Mouse (Mus musculus): Measurements from ENCODE around the gene Krtap19-4. TPM values are rescaled to one million over a fixed set of nuclear protein-coding genes. Genes with fewer than 3 reads are reported as not detected.
A peak's percentile ranks its signal among the peaks of the same experiment; 100 is the strongest.

Gene Krtap19-4
- not detected in 2 replicates for polyA plus RNA-seq (2014; fragmentation: Nextera tagmentation; extraction: Ambion mirVana)

DNA sequence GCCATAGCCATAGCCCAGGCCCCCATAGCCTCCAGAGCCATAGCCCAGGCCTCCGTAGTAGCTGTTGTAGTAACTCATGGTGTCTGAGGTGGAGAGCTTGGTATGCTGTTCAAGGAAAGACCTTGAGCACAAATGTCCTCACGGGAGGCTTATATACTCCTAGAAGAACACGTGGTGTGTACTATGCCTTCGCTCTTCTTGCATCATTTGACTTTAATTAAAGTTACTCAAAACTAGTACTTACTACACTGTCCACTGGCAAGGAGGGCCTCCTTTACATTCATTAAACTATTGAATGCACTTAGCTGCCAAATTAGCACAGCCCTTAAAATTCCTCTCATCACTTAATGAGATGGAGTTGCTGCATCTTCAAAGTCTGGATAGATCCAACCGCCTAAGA lies at the start of gene Krtap19-4:
Krtap19-4 (minus strand) TSS at position 101 of the 400 bp plus-strand sequence.
- no peak within 1 kb of the TSS for H3K4me2 ChIP-seq (ENCODE audit: low read depth, low read length)
- ATAC-seq (ENCODE audit: low read depth), result no peak
- no peaks in the 10 kb centered on the region for H3K4me1 ChIP-seq (ENCODE audit: control insufficient read depth, insufficient read depth, low read length)
- H3K27ac ChIP-seq (ENCODE audit: low read depth, low read length), result no peak within 1 kb of the TSS
- H3K4me3 ChIP-seq (ENCODE audit: low read depth, low read length), result no peak within 1 kb of the TSS
- WGBS, result 92% methylated on average over 5 of the region's 5 CpGs
- H3K9me3 ChIP-seq (ENCODE audit: control insufficient read depth, low read length), result no peaks in the 10 kb centered on the region
- H3K27me3 ChIP-seq (ENCODE audit: control insufficient read depth, insufficient read depth, low read length), result no peaks in the 10 kb centered on the region
- no peak within 1 kb of the TSS for H3K9ac ChIP-seq (replicated peaks; ENCODE audit: low read depth, low read length)
- no peaks in the 10 kb centered on the region for H3K36me3 ChIP-seq (ENCODE audit: control insufficient read depth, insufficient read depth, low read length)

- WGBS, result 96% methylated on average over 3 of the region's 3 CpGs
- Histone ChIP-seq H3K27me3 (ENCODE audit: control insufficient read depth, insufficient read depth, low read length) (no peaks in the 10 kb centered on the region), H3K36me3 (ENCODE audit: control insufficient read depth, insufficient read depth, low read length) (no peaks in the 10 kb centered on the region), H3K4me1 (ENCODE audit: control insufficient read depth, insufficient read depth, low read length) (no peaks in the 10 kb centered on the region), H3K9me3 (ENCODE audit: control insufficient read depth, low read length) (no peaks in the 10 kb centered on the region), H3K4me2 (ENCODE audit: low read depth, low read length) (no peak within 1 kb of the TSS), H3K9ac (replicated peaks; ENCODE audit: low read depth, low read length) (no peak within 1 kb of the TSS), H3K4me3 (ENCODE audit: low read depth, low read length) (no peak within 1 kb of the TSS), H3K27ac (ENCODE audit: low read depth, low read length) (no peak within 1 kb of the TSS)
- no peak for ATAC-seq (ENCODE audit: low read depth)
Observed at GRCm38 (mm10) chr16:88932165-88932564, 47.3 kb upstream of the Krtap19-4 start, which contains the start of gene Krtap19-9b. Krtap19-9b (minus strand) TSS chr16:88932265.

DNA sequence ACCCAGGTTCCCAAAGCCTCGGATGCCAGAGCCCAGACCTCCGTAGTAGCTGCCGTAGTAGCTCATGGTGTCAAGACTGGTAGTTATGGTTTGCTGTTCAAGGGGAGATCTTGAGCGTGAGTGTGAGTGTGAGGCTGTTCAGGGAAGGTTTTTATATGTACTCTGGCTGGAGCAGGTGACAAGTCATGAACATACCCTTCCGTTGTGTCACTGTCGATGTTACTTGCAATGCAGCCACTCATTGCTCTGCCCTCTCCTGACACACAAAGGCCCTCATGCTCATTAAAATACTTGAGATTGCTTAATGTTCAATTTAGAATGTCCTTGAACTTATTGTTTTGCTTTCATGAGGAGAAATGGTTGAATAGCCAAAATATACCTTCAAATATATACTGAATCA lies 11.5 kb upstream of the Krtap19-4 start, which contains the start of gene Krtap19-5:
Krtap19-5 (minus strand) TSS at position 101 of the 400 bp plus-strand sequence.
- H3K4me3 ChIP-seq (ENCODE audit: low read depth, low read length), result no peak within 1 kb of the TSS
- no peak within 1 kb of the TSS for H3K4me2 ChIP-seq (ENCODE audit: low read depth, low read length)
- H3K36me3 ChIP-seq (ENCODE audit: control insufficient read depth, insufficient read depth, low read length), result no peaks in the 10 kb centered on the region
- no peak for ATAC-seq (ENCODE audit: low read depth)
- H3K27ac ChIP-seq (ENCODE audit: low read depth, low read length), result no peak within 1 kb of the TSS
- H3K9me3 ChIP-seq (ENCODE audit: control insufficient read depth, low read length), result no peaks in the 10 kb centered on the region
- H3K4me1 ChIP-seq (ENCODE audit: control insufficient read depth, insufficient read depth, low read length), result no peaks in the 10 kb centered on the region
- WGBS, result 93% methylated on average over 6 of the region's 6 CpGs
- H3K27me3 ChIP-seq (ENCODE audit: control insufficient read depth, insufficient read depth, low read length), result no peaks in the 10 kb centered on the region
- no peak within 1 kb of the TSS for H3K9ac ChIP-seq (replicated peaks; ENCODE audit: low read depth, low read length)

DNA sequence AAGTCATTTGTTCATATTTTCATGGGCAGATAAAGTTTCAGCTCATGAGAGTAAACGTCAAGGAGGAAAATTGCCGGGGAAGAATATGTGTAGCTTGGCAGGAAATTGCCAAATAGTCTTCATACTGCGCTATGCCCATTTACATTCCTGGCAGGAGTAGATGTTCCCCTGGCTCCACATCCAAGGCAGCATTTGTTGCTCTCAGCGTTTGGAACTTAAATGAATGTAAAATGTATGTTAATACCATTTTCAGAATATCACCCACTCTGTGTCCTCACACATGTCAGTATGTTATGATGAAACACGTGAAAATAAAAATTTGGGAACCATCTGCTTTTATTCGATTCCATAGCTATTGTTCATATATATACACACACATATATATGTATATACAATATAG lies 2.0 kb upstream of the Krtap19-4 start:
- H3K4me1 ChIP-seq (ENCODE audit: control insufficient read depth, insufficient read depth, low read length), result no peaks in the 10 kb centered on the region
- no peaks in the 10 kb centered on the region for H3K9me3 ChIP-seq (ENCODE audit: control insufficient read depth, low read length)
- H3K4me2 ChIP-seq (ENCODE audit: low read depth, low read length), result no peak overlapping the region
- H3K27me3 ChIP-seq (ENCODE audit: control insufficient read depth, insufficient read depth, low read length), result no peaks in the 10 kb centered on the region
- no peak overlapping the region for H3K4me3 ChIP-seq (ENCODE audit: low read depth, low read length)
- no peak overlapping the region for H3K9ac ChIP-seq (replicated peaks; ENCODE audit: low read depth, low read length)
- no peak for ATAC-seq (ENCODE audit: low read depth)
- no peak overlapping the region for H3K27ac ChIP-seq (ENCODE audit: low read depth, low read length)
- 89% methylated on average over 6 of the region's 6 CpGs for WGBS
- H3K36me3 ChIP-seq (ENCODE audit: control insufficient read depth, insufficient read depth, low read length), result no peaks in the 10 kb centered on the region

- WGBS, result 87% methylated on average over 2 of the region's 2 CpGs
- H3K9ac ChIP-seq (replicated peaks; ENCODE audit: low read depth, low read length), result no peak within 1 kb of the TSS
- no peaks in the 10 kb centered on the region for H3K27me3 ChIP-seq (ENCODE audit: control insufficient read depth, insufficient read depth, low read length)
- H3K4me2 ChIP-seq (ENCODE audit: low read depth, low read length), result no peak within 1 kb of the TSS
- no peak within 1 kb of the TSS for H3K4me3 ChIP-seq (ENCODE audit: low read depth, low read length)
- no peaks in the 10 kb centered on the region for H3K4me1 ChIP-seq (ENCODE audit: control insufficient read depth, insufficient read depth, low read length)
- no peaks in the 10 kb centered on the region for H3K9me3 ChIP-seq (ENCODE audit: control insufficient read depth, low read length)
- no peak within 1 kb of the TSS for H3K27ac ChIP-seq (ENCODE audit: low read depth, low read length)
- no peaks in the 10 kb centered on the region for H3K36me3 ChIP-seq (ENCODE audit: control insufficient read depth, insufficient read depth, low read length)
- ATAC-seq (ENCODE audit: low read depth), result no peak
Observed at GRCm38 (mm10) chr16:88877938-88878337, 7.0 kb downstream of the Krtap19-4 start, which contains the start of gene Krtap19-3. Krtap19-3 (minus strand) TSS chr16:88878038.

DNA sequence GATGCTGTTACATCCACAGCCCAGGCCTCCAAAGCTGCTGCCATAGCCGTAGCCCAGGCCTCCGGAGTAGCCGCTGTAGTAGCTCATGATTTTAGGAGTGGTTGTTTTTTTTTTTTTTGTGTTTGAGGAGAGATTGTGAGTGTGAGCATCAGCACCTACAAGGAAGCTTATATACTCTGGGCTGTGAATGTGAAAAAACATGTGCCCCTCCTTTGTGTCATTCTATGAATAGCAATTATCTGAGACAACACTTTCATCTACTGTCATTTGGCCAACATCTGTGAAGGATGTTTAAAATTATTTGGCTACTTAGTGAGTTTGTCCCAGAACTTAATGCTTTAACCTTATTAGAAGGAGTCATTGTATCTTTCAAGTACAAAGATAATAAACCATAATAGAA lies 10.7 kb downstream of the Krtap19-4 start, which contains the start of gene Krtap19-2:
Krtap19-2 (minus strand) TSS at position 101 of the 400 bp plus-strand sequence.
- 91% methylated on average over 3 of the region's 3 CpGs for WGBS
- H3K9ac ChIP-seq (replicated peaks; ENCODE audit: low read depth, low read length), result no peak within 1 kb of the TSS
- no peak within 1 kb of the TSS for H3K4me3 ChIP-seq (ENCODE audit: low read depth, low read length)
- H3K4me2 ChIP-seq (ENCODE audit: low read depth, low read length), result no peak within 1 kb of the TSS
- no peaks in the 10 kb centered on the region for H3K27me3 ChIP-seq (ENCODE audit: control insufficient read depth, insufficient read depth, low read length)
- H3K9me3 ChIP-seq (ENCODE audit: control insufficient read depth, low read length), result no peaks in the 10 kb centered on the region
- no peaks in the 10 kb centered on the region for H3K36me3 ChIP-seq (ENCODE audit: control insufficient read depth, insufficient read depth, low read length)
- no peak for ATAC-seq (ENCODE audit: low read depth)
- H3K4me1 ChIP-seq (ENCODE audit: control insufficient read depth, insufficient read depth, low read length), result no peaks in the 10 kb centered on the region
- no peak within 1 kb of the TSS for H3K27ac ChIP-seq (ENCODE audit: low read depth, low read length)

DNA sequence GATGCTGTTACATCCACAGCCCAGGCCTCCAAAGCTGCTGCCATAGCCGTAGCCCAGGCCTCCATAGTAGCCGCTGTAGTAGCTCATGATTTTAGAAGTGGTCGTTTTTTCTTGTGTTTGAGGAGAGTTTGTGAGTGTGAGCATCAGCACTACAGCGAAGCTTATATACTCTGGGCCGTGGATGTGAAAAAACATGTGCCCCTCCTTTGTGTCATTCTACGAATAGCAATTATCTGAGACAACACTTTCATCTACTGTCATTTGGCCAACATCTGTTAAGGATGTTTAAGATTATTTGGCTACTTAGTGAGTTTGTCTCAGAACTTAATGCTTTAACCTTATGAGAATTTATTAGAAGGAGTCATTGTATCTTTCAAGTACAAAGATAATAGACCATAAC lies 15.6 kb downstream of the Krtap19-4 start, which contains the start of gene Krtap19-1:
Krtap19-1 (minus strand) TSS at position 101 of the 400 bp plus-strand sequence.
- H3K9ac ChIP-seq (replicated peaks; ENCODE audit: low read depth, low read length), result no peak within 1 kb of the TSS
- H3K27me3 ChIP-seq (ENCODE audit: control insufficient read depth, insufficient read depth, low read length), result no peaks in the 10 kb centered on the region
- 92% methylated on average over 6 of the region's 6 CpGs for WGBS
- no peak for ATAC-seq (ENCODE audit: low read depth)
- no peak within 1 kb of the TSS for H3K4me3 ChIP-seq (ENCODE audit: low read depth, low read length)
- H3K4me1 ChIP-seq (ENCODE audit: control insufficient read depth, insufficient read depth, low read length), result no peaks in the 10 kb centered on the region
- no peaks in the 10 kb centered on the region for H3K36me3 ChIP-seq (ENCODE audit: control insufficient read depth, insufficient read depth, low read length)
- no peaks in the 10 kb centered on the region for H3K9me3 ChIP-seq (ENCODE audit: control insufficient read depth, low read length)
- H3K27ac ChIP-seq (ENCODE audit: low read depth, low read length), result no peak within 1 kb of the TSS
- no peak within 1 kb of the TSS for H3K4me2 ChIP-seq (ENCODE audit: low read depth, low read length)

DNA sequence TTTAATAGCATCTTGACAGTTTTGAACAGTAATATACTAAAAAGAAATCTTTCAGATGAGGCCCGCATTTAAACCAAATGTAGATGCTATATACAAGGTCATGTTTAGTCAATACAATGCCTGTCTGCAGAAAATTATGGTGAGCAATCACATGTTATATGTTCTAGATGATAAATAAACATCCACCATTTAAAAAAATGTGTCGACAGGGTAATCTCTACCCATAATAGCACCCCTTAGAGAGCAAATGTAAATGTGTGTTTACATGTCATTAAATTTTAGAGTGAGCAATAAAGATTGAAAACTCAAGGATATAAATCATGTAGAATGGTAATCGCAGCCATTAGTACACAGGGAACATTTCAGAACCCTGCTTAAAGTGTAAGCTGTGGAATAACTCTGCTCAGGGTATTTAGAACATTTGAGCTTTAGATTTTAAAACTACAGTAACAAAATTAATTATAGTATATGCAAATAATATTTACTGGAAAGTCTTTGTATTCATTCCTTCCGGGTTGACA lies 19.9 kb downstream of the Krtap19-4 start:
- no peak overlapping the region for H3K27ac ChIP-seq (ENCODE audit: low read depth, low read length)
- no peaks in the 10 kb centered on the region for H3K9me3 ChIP-seq (ENCODE audit: control insufficient read depth, low read length)
- no peaks in the 10 kb centered on the region for H3K36me3 ChIP-seq (ENCODE audit: control insufficient read depth, insufficient read depth, low read length)
- H3K4me1 ChIP-seq (ENCODE audit: control insufficient read depth, insufficient read depth, low read length), result no peaks in the 10 kb centered on the region
- no peaks in the 10 kb centered on the region for H3K27me3 ChIP-seq (ENCODE audit: control insufficient read depth, insufficient read depth, low read length)
- H3K4me2 ChIP-seq (ENCODE audit: low read depth, low read length), result no peak overlapping the region
- WGBS, result 63% methylated on average over 4 of the region's 4 CpGs
- no peak overlapping the region for H3K9ac ChIP-seq (replicated peaks; ENCODE audit: low read depth, low read length)
- H3K4me3 ChIP-seq (ENCODE audit: low read depth, low read length), result no peak overlapping the region
- peak; percentile 63 for ATAC-seq (ENCODE audit: low read depth)

DNA sequence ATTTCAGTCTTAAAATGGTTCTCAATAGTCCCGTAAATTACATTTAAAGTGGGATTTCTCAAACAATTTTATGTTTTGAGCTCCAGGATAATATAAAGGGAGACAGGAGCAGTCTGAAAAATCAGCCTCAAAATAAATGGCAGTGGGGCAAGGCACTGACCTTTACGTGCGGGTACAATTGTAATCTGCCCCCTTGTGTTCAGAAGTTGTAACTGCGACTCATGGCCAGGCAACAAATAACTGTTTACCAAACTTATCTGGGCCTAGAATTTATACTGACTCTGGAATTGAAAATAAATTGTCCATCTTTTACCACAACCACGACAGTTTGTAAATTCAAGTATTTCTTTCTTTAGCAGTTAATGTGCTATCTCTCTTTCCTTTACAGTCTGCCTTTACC lies 33.4 kb downstream of the Krtap19-4 start:
- H3K9ac ChIP-seq (replicated peaks; ENCODE audit: low read depth, low read length), result no peak overlapping the region
- ATAC-seq (ENCODE audit: low read depth), result no peak
- WGBS, result 12% methylated on average over 5 of the region's 5 CpGs
- H3K4me1 ChIP-seq (ENCODE audit: control insufficient read depth, insufficient read depth, low read length), result no peaks in the 10 kb centered on the region
- no peak overlapping the region for H3K27ac ChIP-seq (ENCODE audit: low read depth, low read length)
- H3K4me3 ChIP-seq (ENCODE audit: low read depth, low read length), result no peak overlapping the region
- H3K9me3 ChIP-seq (ENCODE audit: control insufficient read depth, low read length), result no peaks in the 10 kb centered on the region
- no peaks in the 10 kb centered on the region for H3K36me3 ChIP-seq (ENCODE audit: control insufficient read depth, insufficient read depth, low read length)
- H3K27me3 ChIP-seq (ENCODE audit: control insufficient read depth, insufficient read depth, low read length), result no peaks in the 10 kb centered on the region
- no peak overlapping the region for H3K4me2 ChIP-seq (ENCODE audit: low read depth, low read length)

Measured in neural tube, embryonic 14.5 days (tissue).